Mouse (Mus musculus) midbrain, embryonic 15.5 days (tissue): ENCODE measurements around the gene Nfyc. TPM values are rescaled to one million over a fixed set of nuclear protein-coding genes. Genes with fewer than 3 reads are reported as not detected.

Experiments used
- ATAC-seq: fragments of 200-750 bp; cut with Nextera tagmentation; replicated peaks from 2 replicates; pipeline ENCODE4 v1.8.0; 2017; ENCODE audit warnings: moderate TSS enrichment
- H3K27ac ChIP-seq: fragments of 300-500 bp; sonication (generic); 2 replicates; pipeline ENCODE4 v1.5.1; 2015; ENCODE audit warnings: mild to moderate bottlenecking, inconsistent platforms
- H3K27me3 ChIP-seq: fragments of 300-500 bp; sonication (generic); replicated peaks from 2 replicates; pipeline ENCODE4 v1.6.1; 2015; ENCODE audit warnings: inconsistent platforms
- H3K36me3 ChIP-seq: fragments of 300-500 bp; sonication (generic); replicated peaks from 2 replicates; pipeline ENCODE4 v1.6.1; 2015; ENCODE audit warnings: inconsistent platforms
- H3K4me1 ChIP-seq: fragments of 300-500 bp; sonication (generic); 2 replicates; pipeline ENCODE4 v1.6.1; 2015; ENCODE audit warnings: inconsistent platforms
- H3K4me2 ChIP-seq: fragments of 300-500 bp; sonication (generic); 2 replicates; pipeline ENCODE4 v1.6.1; 2015; ENCODE audit warnings: inconsistent platforms, mild to moderate bottlenecking, moderate library complexity
- H3K4me3 ChIP-seq: fragments of 300-500 bp; sonication (generic); 2 replicates; pipeline ENCODE4 v1.5.1; 2015; ENCODE audit warnings: mild to moderate bottlenecking, inconsistent platforms
- H3K9ac ChIP-seq: fragments of 300-500 bp; sonication (generic); 2 replicates; pipeline ENCODE4 v1.6.1; 2015; ENCODE audit warnings: mild to moderate bottlenecking, inconsistent platforms
- H3K9me3 ChIP-seq: fragments of 300-500 bp; sonication (generic); 2 replicates; pipeline ENCODE4 v1.6.1; 2016; ENCODE audit warnings: inconsistent platforms
- WGBS: fragments of 180-500 bp; shearing (Covaris S2); methylation state at CpG from one replicate; pipeline ENCODE4 v1.1.7; 2015; ENCODE audit warnings: mixed read lengths; 5-methylcytosine and 5-hydroxymethylcytosine counted together
- polyA plus RNA-seq: library from polyadenylated mRNA; unstranded; fragments of >200 nt; fragmentation: Nextera tagmentation; extraction: Ambion mirVana; gene quantifications from 2 replicates; pipeline ENCODE4 v1.2.1, GENCODE M21; 2015

Nfyc gene
- polyA plus RNA-seq, 1 experiment from 2014 or later, result 79.2 TPM

DNA sequence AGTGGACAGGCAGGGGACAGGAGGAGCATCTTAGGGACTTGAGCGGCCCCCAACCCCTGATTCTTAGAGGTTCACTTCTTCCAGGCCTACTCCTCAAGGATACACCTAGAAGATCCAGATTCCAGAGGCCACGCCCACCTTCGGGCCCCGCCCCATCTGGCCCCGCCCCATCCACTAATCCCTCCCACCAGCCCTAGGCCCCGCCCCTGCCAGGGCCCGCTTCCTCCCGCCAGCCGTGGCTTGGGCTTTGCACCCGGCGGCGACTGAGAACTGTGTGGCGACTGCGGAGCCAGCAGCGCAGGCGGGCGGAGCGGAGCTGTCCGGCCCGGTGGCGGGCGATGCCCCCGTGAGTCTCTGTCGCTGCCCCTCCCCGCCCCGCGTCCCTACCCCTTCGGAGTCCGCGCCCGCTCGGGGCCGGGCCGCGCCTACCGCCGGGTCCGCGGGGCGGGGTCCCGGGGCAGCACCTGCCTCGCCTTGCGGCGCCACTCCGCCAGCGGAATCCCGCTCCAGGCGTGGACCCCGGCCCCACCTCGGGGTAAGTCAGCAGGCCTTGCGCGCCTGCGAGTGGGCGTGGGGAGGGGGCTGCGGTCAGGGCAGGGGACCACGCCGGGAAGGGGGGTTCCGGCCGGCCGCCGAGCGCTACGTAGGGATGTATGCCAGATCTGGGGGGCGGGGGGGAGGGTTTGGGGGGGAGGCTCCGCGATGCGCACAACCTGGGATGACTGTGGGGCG is 23.4 kb upstream of the Nfyc start, which contains the start of gene Rims3:
TSS of gene Rims3 (plus strand) at position 229 of the 732 bp plus-strand sequence.
- peak within 1 kb of the TSS; percentile 75 for H3K4me2 ChIP-seq
- H3K27me3 ChIP-seq, result peaks cover 5% of the 10 kb centered on the region
- H3K9me3 ChIP-seq, result no peaks in the 10 kb centered on the region
- ATAC-seq, result peak; percentile 77
- 1% methylated on average over 62 of the region's 68 CpGs for WGBS
- no peaks in the 10 kb centered on the region for H3K36me3 ChIP-seq
- H3K4me3 ChIP-seq, result peak within 1 kb of the TSS; percentile 75
- H3K4me1 ChIP-seq, result peaks cover 24% of the 10 kb centered on the region
- H3K27ac ChIP-seq, result peak within 1 kb of the TSS; percentile 53
- H3K9ac ChIP-seq, result peak within 1 kb of the TSS; percentile 69

DNA sequence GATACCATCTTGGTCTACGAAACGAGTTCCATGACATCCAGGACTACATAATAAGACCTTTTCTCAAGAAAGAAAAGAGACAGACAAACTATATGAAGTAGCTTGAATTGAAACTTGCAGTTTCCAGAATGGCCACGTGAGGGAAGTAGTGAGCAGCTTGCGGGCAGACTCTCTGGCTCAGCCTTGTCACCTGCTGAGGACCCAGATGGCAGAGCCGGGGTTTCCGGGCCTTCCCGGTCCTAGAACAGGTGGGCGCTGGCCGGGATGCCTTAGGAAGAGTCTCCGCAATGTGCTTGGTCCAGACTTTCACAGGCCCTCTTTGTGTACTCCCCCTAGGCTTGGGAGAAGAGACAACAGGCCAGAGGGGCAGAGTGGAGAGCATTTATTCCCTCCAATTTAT is 19.6 kb upstream of the Nfyc start:
- H3K4me3 ChIP-seq, result no peak overlapping the region
- H3K27ac ChIP-seq, result no peak overlapping the region

GRCm38 (mm10) chr4:120849451-120849850 is 18.1 kb upstream of the Nfyc start:
- no peak for ATAC-seq
- no peak overlapping the region for H3K9ac ChIP-seq
- no peak overlapping the region for H3K4me3 ChIP-seq
- H3K27ac ChIP-seq, result no peak overlapping the region
- H3K36me3 ChIP-seq, result no peaks in the 10 kb centered on the region
- H3K9me3 ChIP-seq, result no peaks in the 10 kb centered on the region
- H3K4me2 ChIP-seq, result no peak overlapping the region
- peaks cover 5% of the 10 kb centered on the region for H3K27me3 ChIP-seq
- WGBS, result 72% methylated on average over 11 of the region's 11 CpGs
- no peaks in the 10 kb centered on the region for H3K4me1 ChIP-seq

More for the DNA sequence above, 19.6 kb upstream of the Nfyc start:
- no peaks in the 10 kb centered on the region for H3K9me3 ChIP-seq
- H3K27me3 ChIP-seq, result peaks cover 5% of the 10 kb centered on the region
- peaks cover 8% of the 10 kb centered on the region for H3K4me1 ChIP-seq
- no peak overlapping the region for H3K9ac ChIP-seq
- WGBS, result 4% methylated on average over 10 of the region's 10 CpGs
- H3K4me2 ChIP-seq, result no peak overlapping the region
- H3K36me3 ChIP-seq, result no peaks in the 10 kb centered on the region
- ATAC-seq, result peak; percentile 37; the same call in 1 of the 2 replicates

- 83% methylated on average over 6 of the region's 6 CpGs for WGBS
- no peak overlapping the region for H3K27ac ChIP-seq
- H3K9ac ChIP-seq, result no peak overlapping the region
- no peaks in the 10 kb centered on the region for H3K36me3 ChIP-seq
- no peak overlapping the region for H3K4me3 ChIP-seq
- peaks cover 5% of the 10 kb centered on the region for H3K27me3 ChIP-seq
- H3K4me2 ChIP-seq, result no peak overlapping the region
- no peaks in the 10 kb centered on the region for H3K4me1 ChIP-seq
- no peaks in the 10 kb centered on the region for H3K9me3 ChIP-seq
- no peak for ATAC-seq
Observed at GRCm38 (mm10) chr4:120848909-120849308, 17.5 kb upstream of the Nfyc start.

DNA sequence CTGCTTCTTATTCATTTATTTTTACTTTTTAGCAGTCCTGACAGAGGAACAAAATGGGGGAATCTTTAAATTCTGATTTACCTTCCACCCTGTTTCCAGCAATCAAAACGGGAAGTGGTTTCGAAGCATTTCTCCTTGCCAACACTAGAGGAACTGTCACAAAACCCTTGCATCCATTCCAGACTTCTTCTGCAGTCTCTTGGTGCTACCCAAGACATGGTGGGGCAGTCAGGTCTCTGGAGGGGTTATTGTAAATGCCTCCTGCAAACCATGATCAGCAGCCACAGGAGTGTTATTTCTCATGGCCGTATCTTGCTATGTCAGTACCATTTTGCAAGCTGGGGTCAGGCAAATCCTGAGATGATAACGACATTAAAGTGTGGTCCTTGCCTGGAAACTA is 13.7 kb upstream of the Nfyc start:
- no peaks in the 10 kb centered on the region for H3K27me3 ChIP-seq
- H3K9me3 ChIP-seq, result no peaks in the 10 kb centered on the region

GRCm38 (mm10) chr4:120844423-120845082 is 13.2 kb upstream of the Nfyc start:
- WGBS, result 61% methylated on average over 7 of the region's 7 CpGs
- Histone ChIP-seq H3K36me3 (no peaks in the 10 kb centered on the region), H3K9me3 (no peaks in the 10 kb centered on the region), H3K9ac (no peak overlapping the region), H3K4me3 (no peak overlapping the region), H3K4me2 (no peak overlapping the region), H3K27ac (no peak overlapping the region), H3K4me1 (no peaks in the 10 kb centered on the region), H3K27me3 (no peaks in the 10 kb centered on the region)
- ATAC-seq, result no peak

More for the DNA sequence above, 13.7 kb upstream of the Nfyc start:
- Histone ChIP-seq H3K4me3 (no peak overlapping the region), H3K36me3 (no peaks in the 10 kb centered on the region), H3K4me2 (no peak overlapping the region), H3K27ac (no peak overlapping the region), H3K9ac (no peak overlapping the region), H3K4me1 (no peaks in the 10 kb centered on the region)
- WGBS, result 83% methylated on average over 4 of the region's 4 CpGs
- no peak for ATAC-seq

DNA sequence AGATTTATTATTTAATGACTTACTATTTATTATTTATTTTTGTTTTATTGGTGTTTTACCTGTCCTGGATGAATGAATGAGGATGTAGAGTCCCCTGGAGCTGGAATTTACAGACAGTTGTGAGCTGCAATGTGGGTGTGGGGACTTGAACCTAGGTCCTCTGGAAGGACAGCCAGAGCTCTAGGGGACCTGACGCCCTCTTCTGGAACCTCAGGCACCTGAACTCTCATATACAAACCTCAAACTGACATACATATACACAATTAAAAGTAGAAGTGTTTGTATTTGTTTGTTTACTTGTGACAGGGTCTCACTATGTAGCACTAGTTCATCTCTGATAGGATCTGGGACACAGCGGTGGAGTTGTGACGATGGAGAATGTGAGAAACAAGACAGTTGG is 10.0 kb upstream of the Nfyc start:
- H3K9me3 ChIP-seq, result no peaks in the 10 kb centered on the region
- H3K36me3 ChIP-seq, result no peaks in the 10 kb centered on the region
- no peaks in the 10 kb centered on the region for H3K27me3 ChIP-seq
- no peak overlapping the region for H3K4me2 ChIP-seq
- no peak overlapping the region for H3K27ac ChIP-seq
- no peaks in the 10 kb centered on the region for H3K4me1 ChIP-seq
- H3K9ac ChIP-seq, result no peak overlapping the region
- WGBS, result 88% methylated on average over 3 of the region's 3 CpGs
- no peak for ATAC-seq
- H3K4me3 ChIP-seq, result no peak overlapping the region

DNA sequence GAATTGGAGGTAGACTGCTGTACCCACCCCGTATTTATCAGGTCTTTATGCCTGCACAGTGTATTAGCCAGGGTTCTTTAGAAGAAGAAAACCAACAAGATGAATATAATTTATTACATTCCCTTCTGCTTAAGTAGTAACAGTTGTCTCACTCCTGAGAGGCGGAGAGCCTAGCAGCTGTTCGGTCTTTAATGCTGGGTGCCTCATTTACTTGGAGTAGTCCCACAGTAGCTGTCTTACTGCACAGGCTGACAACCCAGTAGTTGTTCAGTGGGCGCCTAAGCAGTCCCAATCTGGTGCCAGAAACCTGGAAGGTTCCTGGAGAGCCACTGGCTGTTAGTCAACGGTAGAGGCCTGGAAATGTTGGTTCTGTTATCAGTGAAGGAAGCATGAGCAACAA is 605 bp downstream of the Nfyc start:
- Histone ChIP-seq H3K27ac (no peak overlapping the region), H3K27me3 (no peaks in the 10 kb centered on the region), H3K9me3 (no peaks in the 10 kb centered on the region), H3K4me1 (0 out of 2 replicates have a peak, but pooled peaks cover 5% of the 10 kb centered on the region), H3K4me3 (no peak overlapping the region), H3K9ac (no peak overlapping the region), H3K4me2 (no peak overlapping the region), H3K36me3 (no peaks in the 10 kb centered on the region)
- no peak for ATAC-seq
- 82% methylated on average over 5 of the region's 5 CpGs for WGBS

- 94% methylated on average over 6 of the region's 6 CpGs for WGBS
- H3K4me2 ChIP-seq, result peak overlapping the region; percentile 69
- H3K27me3 ChIP-seq, result no peaks in the 10 kb centered on the region
- no peaks in the 10 kb centered on the region for H3K9me3 ChIP-seq
- no peaks in the 10 kb centered on the region for H3K36me3 ChIP-seq
- ATAC-seq, result no peak
- H3K4me3 ChIP-seq, result peak overlapping the region; percentile 81; the same call in 1 of the 2 replicates
- H3K4me1 ChIP-seq, result peaks cover 27% of the 10 kb centered on the region
- H3K27ac ChIP-seq, result peak overlapping the region; percentile 100
- H3K9ac ChIP-seq, result no peak overlapping the region
Observed at GRCm38 (mm10) chr4:120826418-120826817, 5.0 kb downstream of the Nfyc start.

GRCm38 (mm10) chr4:120825577-120826326 is 5.6 kb downstream of the Nfyc start:
- peak overlapping the region; percentile 81 for H3K4me3 ChIP-seq
- H3K4me2 ChIP-seq, result peak overlapping the region; percentile 69
- H3K27ac ChIP-seq, result peak overlapping the region; percentile 100
- peak overlapping the region; percentile 99 for H3K9ac ChIP-seq
- H3K36me3 ChIP-seq, result no peaks in the 10 kb centered on the region
- peaks cover 29% of the 10 kb centered on the region for H3K4me1 ChIP-seq
- under 1% methylated on average over 55 of the region's 55 CpGs for WGBS
- H3K27me3 ChIP-seq, result no peaks in the 10 kb centered on the region
- peak; percentile 97 for ATAC-seq
- no peaks in the 10 kb centered on the region for H3K9me3 ChIP-seq

DNA sequence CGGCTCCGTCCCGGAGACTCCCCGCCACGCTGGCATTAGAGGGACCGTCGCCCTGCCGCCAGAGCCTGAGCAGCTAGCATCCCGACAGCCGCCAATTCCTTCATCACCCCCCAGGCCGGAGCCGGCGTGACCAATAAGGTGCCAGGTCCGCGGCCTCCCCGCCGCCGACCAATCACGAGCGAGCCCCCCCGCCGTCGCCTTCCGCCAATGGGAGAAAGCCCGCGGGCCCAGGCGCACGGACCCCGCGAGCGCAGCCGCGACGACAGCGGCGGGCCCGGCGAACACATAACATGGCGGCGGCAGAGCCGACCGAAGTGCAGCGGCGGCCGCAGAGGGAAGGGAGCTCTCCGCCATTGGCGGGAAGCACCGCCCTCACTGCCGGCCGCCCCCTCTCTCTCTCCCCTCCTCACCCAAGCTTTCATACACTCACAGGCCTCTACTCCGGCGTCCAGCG is 6.2 kb downstream of the Nfyc start:
- Histone ChIP-seq H3K9me3 (no peaks in the 10 kb centered on the region), H3K9ac (peak overlapping the region; percentile 99), H3K36me3 (no peaks in the 10 kb centered on the region), H3K4me1 (peaks cover 29% of the 10 kb centered on the region), H3K27ac (peak overlapping the region; percentile 100), H3K4me2 (peak overlapping the region; percentile 69), H3K4me3 (peak overlapping the region; percentile 81), H3K27me3 (no peaks in the 10 kb centered on the region)
- WGBS, result under 1% methylated on average over 43 of the region's 53 CpGs
- ATAC-seq, result peak; percentile 96
